Mouse (Mus musculus) intestine, embryonic 16.5 days (tissue): ENCODE results near the gene Slfnl1. TPM values are rescaled to one million over a fixed set of nuclear protein-coding genes. Genes with fewer than 3 reads are reported as not detected.
A peak's percentile ranks its signal among the peaks of the same experiment; 100 is the strongest.

ENCODE experiments used
- ATAC-seq: fragments of 200-750 bp; cut with Nextera tagmentation; 2 replicates; pipeline ENCODE4 v1.8.0; 2017; ENCODE audit warnings: moderate TSS enrichment, moderate library complexity
- H3K27ac ChIP-seq: fragments of 300-500 bp; sonication (generic); 2 replicates; pipeline ENCODE4 v1.5.1; 2014; ENCODE audit warnings: mild to moderate bottlenecking, low read length
- H3K27me3 ChIP-seq: fragments of 300-500 bp; sonication (generic); replicated peaks from 2 replicates; pipeline ENCODE4 v1.6.1; 2014; ENCODE audit warnings: low read length, control low read depth, mixed read lengths; ENCODE audit not compliant: control insufficient read depth, insufficient read depth
- H3K36me3 ChIP-seq: fragments of 300-500 bp; sonication (generic); 2 replicates; pipeline ENCODE4 v1.6.1; 2014; ENCODE audit warnings: low read length, control low read depth; ENCODE audit not compliant: control insufficient read depth, insufficient read depth
- H3K4me1 ChIP-seq: fragments of 300-500 bp; sonication (generic); 2 replicates; pipeline ENCODE4 v1.6.1; 2014; ENCODE audit warnings: low read length, control low read depth, mixed read lengths; ENCODE audit not compliant: control insufficient read depth, insufficient read depth
- H3K4me2 ChIP-seq: fragments of 300-500 bp; sonication (generic); 2 replicates; pipeline ENCODE4 v1.6.1; 2014; ENCODE audit warnings: low read depth, low read length, control low read depth
- H3K4me3 ChIP-seq: fragments of 300-500 bp; sonication (generic); 2 replicates; pipeline ENCODE4 v1.5.1; 2014; ENCODE audit warnings: mild to moderate bottlenecking, low read length
- H3K9ac ChIP-seq: fragments of 300-500 bp; sonication (generic); 2 replicates; pipeline ENCODE4 v1.6.1; 2014; ENCODE audit warnings: low read depth, low read length
- H3K9me3 ChIP-seq: fragments of 300-500 bp; sonication (generic); 2 replicates; pipeline ENCODE4 v1.6.1; 2016; ENCODE audit warnings: low read length, control low read depth; ENCODE audit not compliant: control insufficient read depth
- WGBS: fragments of 180-500 bp; shearing (Covaris S2); extraction: QIAGEN DNeasy Blood & Tissue Kit; methylation state at CpG from one replicate; pipeline ENCODE4 v1.1.7; 2014; 5-methylcytosine and 5-hydroxymethylcytosine counted together
- polyA plus RNA-seq: library from polyadenylated mRNA; unstranded; fragments of >200 nt; fragmentation: Nextera tagmentation; extraction: Ambion mirVana; gene quantifications from 2 replicates; pipeline ENCODE4 v1.2.1, GENCODE M21; 2015

Gene Slfnl1
- polyA plus RNA-seq, 1 experiment from 2014 or later, result not detected

- H3K36me3 ChIP-seq, result peaks cover 10% of the 10 kb centered on the region; the same call in 1 of the 2 replicates
- H3K4me3 ChIP-seq, result no peak overlapping the region
- 79% methylated on average over 3 of the region's 3 CpGs for WGBS
- H3K27me3 ChIP-seq, result no peaks in the 10 kb centered on the region
- H3K4me1 ChIP-seq, result no peaks in the 10 kb centered on the region
- H3K27ac ChIP-seq, result no peak overlapping the region
- no peak overlapping the region for H3K9ac ChIP-seq
- no peaks in the 10 kb centered on the region for H3K9me3 ChIP-seq
- H3K4me2 ChIP-seq, result no peak overlapping the region
- ATAC-seq, result no peak
These were observed 8.9 kb upstream of the Slfnl1 start for GRCm38 (mm10) chr4:120523092-120523491.

DNA sequence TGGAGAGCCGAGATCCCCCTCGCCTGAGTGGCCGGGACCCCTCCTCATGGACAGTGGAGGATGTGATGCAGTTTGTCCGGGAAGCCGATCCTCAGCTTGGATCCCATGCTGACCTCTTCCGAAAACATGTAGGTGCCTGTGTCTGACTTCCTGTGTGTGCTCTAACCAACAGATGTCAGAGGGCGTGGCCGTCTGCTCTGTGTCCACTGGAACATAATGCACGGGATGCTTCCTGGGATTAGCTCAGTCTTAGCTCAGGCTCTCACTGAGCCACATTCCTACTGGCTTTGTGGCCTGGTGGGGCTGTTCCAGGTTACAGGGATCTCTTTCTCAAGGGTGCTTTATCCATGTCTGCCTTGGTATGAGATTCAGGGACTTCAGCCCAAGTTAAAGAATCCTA is 3.9 kb upstream of the Slfnl1 start:
- Histone ChIP-seq H3K4me3 (no peak overlapping the region), H3K9me3 (no peaks in the 10 kb centered on the region), H3K36me3 (peaks cover 10% of the 10 kb centered on the region), H3K27me3 (no peaks in the 10 kb centered on the region), H3K27ac (no peak overlapping the region), H3K4me2 (no peak overlapping the region), H3K9ac (no peak overlapping the region), H3K4me1 (no peaks in the 10 kb centered on the region)
- WGBS, result 81% methylated on average over 9 of the region's 9 CpGs
- ATAC-seq, result no peak

DNA sequence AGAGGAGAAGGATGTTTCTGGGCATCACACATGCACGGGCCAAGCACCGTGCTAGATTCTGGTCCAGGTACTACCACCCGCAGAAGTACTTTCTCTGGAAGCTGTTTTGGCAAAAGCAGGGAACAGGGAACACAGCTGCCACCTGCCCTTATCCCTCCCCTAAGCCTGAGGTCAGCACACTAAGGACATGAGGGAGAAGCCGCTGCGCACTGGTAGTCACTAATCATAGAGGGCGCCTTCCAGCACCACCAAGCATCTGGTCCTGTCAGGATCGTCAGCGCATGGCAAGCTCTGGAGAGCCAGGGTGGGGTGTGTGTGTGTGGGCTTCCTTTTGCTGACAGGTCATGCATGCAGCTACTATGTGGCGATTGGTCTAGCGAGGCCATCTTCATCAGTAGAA is 6.6 kb downstream of the Slfnl1 start:
- Histone ChIP-seq H3K4me1 (no peaks in the 10 kb centered on the region), H3K9ac (no peak overlapping the region), H3K27ac (no peak overlapping the region), H3K4me2 (no peak overlapping the region), H3K36me3 (peaks cover 29% of the 10 kb centered on the region), H3K9me3 (no peaks in the 10 kb centered on the region), H3K27me3 (no peaks in the 10 kb centered on the region), H3K4me3 (no peak overlapping the region)
- WGBS, result 95% methylated on average over 10 of the region's 10 CpGs
- no peak for ATAC-seq

- WGBS, result 85% methylated on average over 1 of the region's 1 CpGs
- no peaks in the 10 kb centered on the region for H3K27me3 ChIP-seq
- no peak overlapping the region for H3K4me3 ChIP-seq
- ATAC-seq, result no peak
- no peak overlapping the region for H3K9ac ChIP-seq
- H3K4me2 ChIP-seq, result no peak overlapping the region
- H3K36me3 ChIP-seq, result peaks cover 28% of the 10 kb centered on the region
- H3K4me1 ChIP-seq, result no peaks in the 10 kb centered on the region
- H3K9me3 ChIP-seq, result no peaks in the 10 kb centered on the region
- H3K27ac ChIP-seq, result no peak overlapping the region
These were observed 12.9 kb downstream of the Slfnl1 start for GRCm38 (mm10) chr4:120544896-120545295.

DNA sequence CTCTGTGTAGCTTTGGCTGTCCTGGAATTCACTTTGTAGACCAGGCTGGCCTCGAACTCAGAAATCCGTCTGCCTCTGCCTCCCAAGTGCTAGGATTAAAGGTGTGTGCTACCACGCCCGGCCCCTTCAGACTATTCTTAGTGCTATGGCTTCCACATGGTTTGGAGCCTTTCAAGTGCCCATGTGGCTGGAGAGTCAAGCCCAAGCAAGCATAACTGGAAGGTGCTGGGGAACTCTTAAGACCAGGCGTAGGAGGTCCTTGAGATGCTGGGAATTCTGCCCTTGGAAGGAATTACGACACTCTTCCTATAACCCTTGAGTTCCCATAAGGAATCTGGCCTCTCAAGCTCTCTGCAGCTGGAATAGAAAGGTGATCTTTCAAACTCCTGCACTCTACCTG is 24.6 kb downstream of the Slfnl1 start:
- H3K27me3 ChIP-seq, result no peaks in the 10 kb centered on the region
- no peak overlapping the region for H3K4me3 ChIP-seq
- no peak overlapping the region for H3K4me2 ChIP-seq
- no peak overlapping the region for H3K9ac ChIP-seq
- H3K9me3 ChIP-seq, result no peaks in the 10 kb centered on the region
- no peak overlapping the region for H3K27ac ChIP-seq
- H3K4me1 ChIP-seq, result no peaks in the 10 kb centered on the region
- peaks cover 12% of the 10 kb centered on the region for H3K36me3 ChIP-seq
- no peak for ATAC-seq
- 91% methylated on average over 6 of the region's 6 CpGs for WGBS

GRCm38 (mm10) chr4:120565726-120566125 is 33.7 kb downstream of the Slfnl1 start:
- no peak for ATAC-seq
- H3K4me2 ChIP-seq, result no peak overlapping the region
- no peak overlapping the region for H3K9ac ChIP-seq
- H3K4me1 ChIP-seq, result peaks cover 17% of the 10 kb centered on the region
- H3K27me3 ChIP-seq, result no peaks in the 10 kb centered on the region
- no peak overlapping the region for H3K27ac ChIP-seq
- H3K4me3 ChIP-seq, result no peak overlapping the region
- WGBS, result 89% methylated on average over 2 of the region's 2 CpGs
- no peaks in the 10 kb centered on the region for H3K9me3 ChIP-seq
- H3K36me3 ChIP-seq, result no peaks in the 10 kb centered on the region

- Histone ChIP-seq H3K9me3 (no peaks in the 10 kb centered on the region), H3K4me2 (peak overlapping the region; percentile 47), H3K4me3 (peak overlapping the region; percentile 21; the same call in 1 of the 2 replicates), H3K27ac (peak overlapping the region; percentile 85), H3K9ac (peak overlapping the region; percentile 51), H3K4me1 (peaks cover 26% of the 10 kb centered on the region), H3K27me3 (no peaks in the 10 kb centered on the region), H3K36me3 (no peaks in the 10 kb centered on the region)
- 36% methylated on average over 5 of the region's 5 CpGs for WGBS
- no peak for ATAC-seq
These were observed 36.0 kb downstream of the Slfnl1 start for GRCm38 (mm10) chr4:120568005-120568404.

- Histone ChIP-seq H3K4me2 (peak overlapping the region; percentile 77), H3K36me3 (no peaks in the 10 kb centered on the region), H3K27ac (peak overlapping the region; percentile 93), H3K27me3 (no peaks in the 10 kb centered on the region), H3K9ac (peak overlapping the region; percentile 92), H3K4me3 (peak overlapping the region; percentile 89), H3K4me1 (peaks cover 26% of the 10 kb centered on the region), H3K9me3 (no peaks in the 10 kb centered on the region)
- ATAC-seq, result no peak
- WGBS, result 10% methylated on average over 4 of the region's 4 CpGs
These were observed 37.0 kb downstream of the Slfnl1 start for GRCm38 (mm10) chr4:120569025-120569424.

- WGBS, result under 1% methylated on average over 96 of the region's 97 CpGs
These were observed 37.7 kb downstream of the Slfnl1 start, which contains the start of gene Ctps for GRCm38 (mm10) chr4:120569486-120570437. Ctps (minus strand) TSS chr4:120570276.

More at GRCm38 (mm10) chr4:120569486-120570437, 37.7 kb downstream of the Slfnl1 start, which contains the start of gene Ctps:
- peaks cover 26% of the 10 kb centered on the region for H3K4me1 ChIP-seq
- no peaks in the 10 kb centered on the region for H3K36me3 ChIP-seq
- ATAC-seq, result peak; percentile 98
- H3K27me3 ChIP-seq, result no peaks in the 10 kb centered on the region
- no peaks in the 10 kb centered on the region for H3K9me3 ChIP-seq
- H3K27ac ChIP-seq, result peak within 1 kb of the TSS; percentile 93
- H3K4me3 ChIP-seq, result peak within 1 kb of the TSS; percentile 89
- peak within 1 kb of the TSS; percentile 80 for H3K4me2 ChIP-seq
- peak within 1 kb of the TSS; percentile 92 for H3K9ac ChIP-seq
